Mouse (Mus musculus): ENCODE measurements around the gene Rp9. TPM values are rescaled to one million over a fixed set of nuclear protein-coding genes. Genes with fewer than 3 reads are reported as not detected.
"Not testable (repeated sequence)": the region's sequence is repeated elsewhere in the genome, so short reads cannot be mapped to it uniquely, and the experiment has no call there.

The Rp9 gene
- polyA plus RNA-seq, 1 experiment from 2014 or later, result 25.3 TPM

GRCm38 (mm10) chr9:22468170-22468898 is 1.2 kb downstream of the Rp9 start:
- Histone ChIP-seq H3K27me3 (ENCODE audit: control insufficient read depth, insufficient read depth, low read depth, low read length) (no peaks in the 10 kb centered on the region), H3K4me3 (ENCODE audit: low read depth, low read length) (peak overlapping the region; percentile 89), H3K27ac (ENCODE audit: low read length) (peak overlapping the region; percentile 76), H3K4me2 (ENCODE audit: low read depth, low read length) (peak overlapping the region; percentile 97), H3K9ac (ENCODE audit: low read depth, low read length) (peak overlapping the region; percentile 87), H3K4me1 (ENCODE audit: control insufficient read depth, low read depth, low read length) (peaks cover 10% of the 10 kb centered on the region), H3K9me3 (replicated peaks; ENCODE audit: control insufficient read depth, low read length) (no peaks in the 10 kb centered on the region), H3K36me3 (ENCODE audit: control insufficient read depth, insufficient read depth) (0 out of 2 replicates have a peak, but pooled peaks cover 2% of the 10 kb centered on the region)
- peak; percentile 93 for ATAC-seq (ENCODE audit: low read depth)
- 5% methylated on average over 30 of the region's 43 CpGs for WGBS (ENCODE audit: insufficient replicate concordance)

DNA sequence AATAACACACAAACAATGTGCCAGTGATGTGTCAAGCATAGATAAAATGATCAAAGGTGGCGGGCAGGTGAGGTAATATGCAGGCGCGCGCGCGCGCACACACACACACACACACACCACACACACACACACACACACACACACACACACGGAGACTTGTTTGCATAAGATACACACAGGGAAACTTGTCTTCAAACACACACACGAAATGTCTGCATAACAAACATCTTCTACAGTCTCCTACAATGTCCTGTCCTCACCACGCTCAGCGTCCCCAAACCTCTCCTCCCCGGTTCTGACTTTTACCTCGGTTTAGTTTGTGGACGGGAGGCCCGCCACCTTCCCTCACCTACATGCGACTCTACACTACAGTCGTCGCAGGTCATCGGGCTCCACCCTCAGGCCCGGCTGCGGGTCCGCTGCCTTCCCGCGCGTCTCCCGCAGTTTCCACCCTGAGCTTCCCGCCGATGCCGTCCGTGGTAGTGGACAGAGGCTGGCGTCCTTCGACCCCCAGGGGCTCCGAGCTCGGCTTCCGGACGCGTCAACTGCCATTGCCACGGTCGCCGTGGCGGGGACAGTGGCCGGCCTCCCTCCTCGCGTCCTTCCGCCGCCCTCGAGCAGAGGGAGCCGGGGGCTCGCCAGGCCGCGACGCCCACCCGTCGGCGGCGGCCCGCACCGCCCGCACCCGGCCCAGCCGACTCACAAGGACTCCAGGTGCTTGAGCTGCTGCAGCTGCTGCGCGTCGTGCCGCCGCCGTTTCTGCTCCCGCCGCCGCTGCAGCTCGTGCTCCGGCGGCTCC is 2.0 kb downstream of the Rp9 start:
- ATAC-seq (ENCODE audit: low read depth), result peak; percentile 69
- H3K27ac ChIP-seq (ENCODE audit: low read length), result peak overlapping the region; percentile 76
- H3K4me3 ChIP-seq (ENCODE audit: low read depth, low read length), result peak overlapping the region; percentile 89
- no peaks in the 10 kb centered on the region for H3K9me3 ChIP-seq (replicated peaks; ENCODE audit: control insufficient read depth, low read length)
- H3K27me3 ChIP-seq (ENCODE audit: control insufficient read depth, insufficient read depth, low read depth, low read length), result no peaks in the 10 kb centered on the region
- WGBS (ENCODE audit: insufficient replicate concordance), result under 1% methylated on average over 68 of the region's 73 CpGs
- peak overlapping the region; percentile 87 for H3K9ac ChIP-seq (ENCODE audit: low read depth, low read length)
- 0 out of 2 replicates have a peak, but pooled peaks cover 2% of the 10 kb centered on the region for H3K36me3 ChIP-seq (ENCODE audit: control insufficient read depth, insufficient read depth)
- peaks cover 10% of the 10 kb centered on the region for H3K4me1 ChIP-seq (ENCODE audit: control insufficient read depth, low read depth, low read length)
- H3K4me2 ChIP-seq (ENCODE audit: low read depth, low read length), result peak overlapping the region; percentile 97

DNA sequence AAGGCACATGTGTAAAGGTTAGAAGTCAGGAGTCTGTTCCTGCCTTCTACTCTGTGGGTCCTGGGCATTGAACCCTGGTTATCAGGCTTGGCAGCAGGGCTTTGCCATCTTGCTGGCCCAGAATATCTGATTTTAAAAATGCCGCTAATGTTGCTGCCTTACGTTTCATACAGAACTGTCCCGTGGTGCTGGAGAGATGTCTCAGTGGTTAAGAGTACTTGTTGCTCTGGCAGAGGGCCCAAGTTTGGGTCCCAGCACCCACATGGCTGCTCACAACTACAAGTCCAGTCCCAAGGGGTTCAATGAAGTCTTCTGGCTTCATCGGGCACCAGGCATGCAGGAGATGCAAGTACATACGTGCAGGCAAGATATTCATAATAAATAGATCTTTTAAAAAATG is 3.3 kb downstream of the Rp9 start:
- no peak overlapping the region for H3K27ac ChIP-seq (ENCODE audit: low read length)
- H3K4me2 ChIP-seq (ENCODE audit: low read depth, low read length), result no peak overlapping the region
- no peak overlapping the region for H3K4me3 ChIP-seq (ENCODE audit: low read depth, low read length)
- no peak overlapping the region for H3K9ac ChIP-seq (ENCODE audit: low read depth, low read length)
- H3K9me3 ChIP-seq (replicated peaks; ENCODE audit: control insufficient read depth, low read length), result no peaks in the 10 kb centered on the region
- peaks cover 3% of the 10 kb centered on the region; the same call in 1 of the 2 replicates for H3K36me3 ChIP-seq (ENCODE audit: control insufficient read depth, insufficient read depth)
- no peaks in the 10 kb centered on the region for H3K27me3 ChIP-seq (ENCODE audit: control insufficient read depth, insufficient read depth, low read depth, low read length)
- no peak for ATAC-seq (ENCODE audit: low read depth)
- 70% methylated on average over 5 of the region's 5 CpGs for WGBS (ENCODE audit: insufficient replicate concordance)
- peaks cover 10% of the 10 kb centered on the region for H3K4me1 ChIP-seq (ENCODE audit: control insufficient read depth, low read depth, low read length)

DNA sequence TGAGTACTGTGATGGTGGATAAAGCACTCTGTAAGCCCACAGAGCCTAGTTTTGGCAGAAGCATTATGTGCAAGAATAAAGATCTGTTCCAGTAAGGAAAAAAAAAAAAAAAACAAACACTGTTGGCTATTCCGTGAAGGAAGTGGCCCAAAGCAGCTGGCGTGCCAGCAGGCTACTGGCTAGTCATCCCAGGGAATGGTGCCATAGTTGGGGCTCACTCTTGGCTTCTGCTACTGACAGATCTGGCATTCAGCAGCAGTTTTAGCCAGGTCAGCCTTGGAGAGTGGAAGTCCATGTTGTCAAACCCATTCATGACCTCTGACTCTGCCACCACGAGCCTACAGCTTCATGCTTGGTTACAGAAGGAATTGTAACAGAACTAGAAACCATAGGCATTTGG is 7.6 kb downstream of the Rp9 start:
- no peak overlapping the region for H3K27ac ChIP-seq (ENCODE audit: low read length)
- no peak overlapping the region for H3K9ac ChIP-seq (ENCODE audit: low read depth, low read length)
- H3K4me2 ChIP-seq (ENCODE audit: low read depth, low read length), result no peak overlapping the region
- H3K4me3 ChIP-seq (ENCODE audit: low read depth, low read length), result no peak overlapping the region
- no peaks in the 10 kb centered on the region for H3K9me3 ChIP-seq (replicated peaks; ENCODE audit: control insufficient read depth, low read length)
- peaks cover 10% of the 10 kb centered on the region for H3K36me3 ChIP-seq (ENCODE audit: control insufficient read depth, insufficient read depth)
- no peak for ATAC-seq (ENCODE audit: low read depth)
- WGBS (ENCODE audit: insufficient replicate concordance), result 78% methylated on average over 3 of the region's 3 CpGs
- H3K4me1 ChIP-seq (ENCODE audit: control insufficient read depth, low read depth, low read length), result peaks cover 3% of the 10 kb centered on the region; the same call in 1 of the 2 replicates
- H3K27me3 ChIP-seq (ENCODE audit: control insufficient read depth, insufficient read depth, low read depth, low read length), result no peaks in the 10 kb centered on the region

DNA sequence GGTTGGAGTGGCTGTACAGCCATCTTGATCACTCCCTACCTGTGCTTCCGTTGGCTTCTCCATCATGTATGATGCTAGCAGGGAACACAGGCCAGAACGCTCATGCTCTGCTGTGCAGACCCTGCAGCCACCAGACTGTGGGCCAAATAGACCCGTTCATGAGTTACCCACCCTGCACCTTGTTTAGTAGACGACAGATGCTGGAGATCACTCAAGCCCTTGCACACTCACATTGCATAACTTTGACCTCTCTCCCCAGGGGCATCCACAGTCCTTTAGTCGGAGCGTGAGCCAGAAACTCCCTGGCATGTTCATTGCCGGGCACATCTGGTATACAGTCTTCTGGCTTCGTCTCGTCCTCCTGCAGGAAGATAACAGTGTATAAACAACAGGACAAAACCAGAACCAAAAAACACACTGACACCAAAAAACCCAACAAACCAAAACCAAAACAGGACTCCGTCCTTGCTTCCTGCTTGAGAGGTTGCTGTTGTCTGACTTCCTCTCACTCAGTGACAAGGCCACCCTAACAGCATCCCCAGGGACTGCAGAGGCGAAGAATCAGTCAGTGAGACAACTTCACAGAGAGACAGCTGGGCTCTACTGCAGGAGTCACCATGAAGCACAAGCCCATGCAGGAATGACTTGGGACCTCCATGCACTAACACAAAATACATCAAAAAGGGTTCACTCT is 12.3 kb downstream of the Rp9 start:
- H3K9me3 ChIP-seq (replicated peaks; ENCODE audit: control insufficient read depth, low read length), result no peaks in the 10 kb centered on the region
- no peak overlapping the region for H3K27ac ChIP-seq (ENCODE audit: low read length)
- 73% methylated on average over 11 of the region's 11 CpGs for WGBS (ENCODE audit: insufficient replicate concordance)
- no peak for ATAC-seq (ENCODE audit: low read depth)
- H3K9ac ChIP-seq (ENCODE audit: low read depth, low read length), result no peak overlapping the region
- no peaks in the 10 kb centered on the region for H3K27me3 ChIP-seq (ENCODE audit: control insufficient read depth, insufficient read depth, low read depth, low read length)
- peaks cover 11% of the 10 kb centered on the region for H3K4me1 ChIP-seq (ENCODE audit: control insufficient read depth, low read depth, low read length)
- H3K36me3 ChIP-seq (ENCODE audit: control insufficient read depth, insufficient read depth), result peaks cover 24% of the 10 kb centered on the region
- no peak overlapping the region for H3K4me3 ChIP-seq (ENCODE audit: low read depth, low read length)
- H3K4me2 ChIP-seq (ENCODE audit: low read depth, low read length), result no peak overlapping the region

- no peaks in the 10 kb centered on the region for H3K27me3 ChIP-seq (ENCODE audit: control insufficient read depth, insufficient read depth, low read depth, low read length)
- no peaks in the 10 kb centered on the region for H3K9me3 ChIP-seq (replicated peaks; ENCODE audit: control insufficient read depth, low read length)
- peaks cover 27% of the 10 kb centered on the region for H3K36me3 ChIP-seq (ENCODE audit: control insufficient read depth, insufficient read depth)
- no peak for ATAC-seq (ENCODE audit: low read depth)
- no peak overlapping the region for H3K9ac ChIP-seq (ENCODE audit: low read depth, low read length)
- peaks cover 11% of the 10 kb centered on the region for H3K4me1 ChIP-seq (ENCODE audit: control insufficient read depth, low read depth, low read length)
- H3K4me2 ChIP-seq (ENCODE audit: low read depth, low read length), result no peak overlapping the region
- H3K27ac ChIP-seq (ENCODE audit: low read length), result no peak overlapping the region
- no peak overlapping the region for H3K4me3 ChIP-seq (ENCODE audit: low read depth, low read length)
Observed at GRCm38 (mm10) chr9:22455041-22455440, 14.5 kb downstream of the Rp9 start.

- 77% methylated on average over 8 of the region's 8 CpGs for WGBS (ENCODE audit: insufficient replicate concordance)
Observed at GRCm38 (mm10) chr9:22453990-22454389, 15.6 kb downstream of the Rp9 start, which contains the start of gene Gm17545. Gm17545 (plus strand) TSS chr9:22454290.

DNA sequence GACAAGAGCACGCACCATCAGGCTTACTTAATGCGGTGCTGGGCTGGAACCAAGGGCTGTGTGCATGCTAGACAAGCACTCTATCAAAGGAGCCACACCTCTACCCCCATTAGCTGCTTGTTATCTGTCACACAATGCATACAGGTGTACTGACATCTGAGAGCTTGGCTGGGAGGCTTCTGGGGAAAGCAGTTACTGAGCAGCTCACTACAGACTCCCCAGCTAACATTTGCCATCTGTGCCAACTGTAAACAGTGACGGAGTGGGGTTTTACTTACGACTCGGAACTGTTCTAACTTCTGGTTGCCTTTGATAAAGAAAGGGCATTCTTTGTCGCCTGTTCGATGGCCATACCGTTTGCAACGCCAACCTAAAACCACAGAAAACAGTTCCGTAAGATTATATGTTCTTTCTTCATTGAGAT is 16.0 kb downstream of the Rp9 start:
- Histone ChIP-seq H3K4me2 (ENCODE audit: low read depth, low read length) (peak overlapping the region; percentile 24), H3K4me1 (ENCODE audit: control insufficient read depth, low read depth, low read length) (peaks cover 11% of the 10 kb centered on the region), H3K4me3 (ENCODE audit: low read depth, low read length) (no peak overlapping the region), H3K27me3 (ENCODE audit: control insufficient read depth, insufficient read depth, low read depth, low read length) (no peaks in the 10 kb centered on the region), H3K27ac (ENCODE audit: low read length) (peak overlapping the region; percentile 58), H3K9me3 (replicated peaks; ENCODE audit: control insufficient read depth, low read length) (no peaks in the 10 kb centered on the region), H3K36me3 (ENCODE audit: control insufficient read depth, insufficient read depth) (peaks cover 33% of the 10 kb centered on the region), H3K9ac (ENCODE audit: low read depth, low read length) (no peak overlapping the region)
- ATAC-seq (ENCODE audit: low read depth), result peak; percentile 92
- WGBS (ENCODE audit: insufficient replicate concordance), result 30% methylated on average over 10 of the region's 10 CpGs

More at GRCm38 (mm10) chr9:22453990-22454389, 15.6 kb downstream of the Rp9 start, which contains the start of gene Gm17545:
- not testable (repeated sequence) for H3K4me3 ChIP-seq (ENCODE audit: low read depth, low read length); H3K27me3 ChIP-seq (ENCODE audit: control insufficient read depth, insufficient read depth, low read depth, low read length); ATAC-seq (ENCODE audit: low read depth); H3K9ac ChIP-seq (ENCODE audit: low read depth, low read length); H3K9me3 ChIP-seq (replicated peaks; ENCODE audit: control insufficient read depth, low read length)
- Histone ChIP-seq H3K27ac (ENCODE audit: low read length) (peak within 1 kb of the TSS; percentile 58), H3K36me3 (ENCODE audit: control insufficient read depth, insufficient read depth) (peaks cover 29% of the 10 kb centered on the region), H3K4me1 (ENCODE audit: control insufficient read depth, low read depth, low read length) (peaks cover 11% of the 10 kb centered on the region), H3K4me2 (ENCODE audit: low read depth, low read length) (peak within 1 kb of the TSS; percentile 24)

All from liver, embryonic 16.5 days (tissue).